Mouse (Mus musculus) left cerebral cortex, adult 9 months (tissue): ENCODE data around the gene Nt5dc1.
A peak's percentile ranks its signal among the peaks of the same experiment; 100 is the strongest.
"Not testable (repeated sequence)": the region's sequence is repeated elsewhere in the genome, so short reads cannot be mapped to it uniquely, and the experiment has no call there.

Experiments used
- DNase-seq, 2 experiments: peaks; one replicate each; pipeline ENCODE4 v3.0.0; 2022; ENCODE audit warnings: low spot score in 2 of 2

Gene Nt5dc1

GRCm38 (mm10) chr10:34316571-34317216 is 101.7 kb downstream of the Nt5dc1 start:
- DNase-seq = peak; percentile 74 to 81

- no peak for DNase-seq
Observed at GRCm38 (mm10) chr10:34312536-34312935, 105.8 kb downstream of the Nt5dc1 start.

- DNase-seq = no peak
Observed at GRCm38 (mm10) chr10:34309915-34310685, 108.3 kb downstream of the Nt5dc1 start.

DNA sequence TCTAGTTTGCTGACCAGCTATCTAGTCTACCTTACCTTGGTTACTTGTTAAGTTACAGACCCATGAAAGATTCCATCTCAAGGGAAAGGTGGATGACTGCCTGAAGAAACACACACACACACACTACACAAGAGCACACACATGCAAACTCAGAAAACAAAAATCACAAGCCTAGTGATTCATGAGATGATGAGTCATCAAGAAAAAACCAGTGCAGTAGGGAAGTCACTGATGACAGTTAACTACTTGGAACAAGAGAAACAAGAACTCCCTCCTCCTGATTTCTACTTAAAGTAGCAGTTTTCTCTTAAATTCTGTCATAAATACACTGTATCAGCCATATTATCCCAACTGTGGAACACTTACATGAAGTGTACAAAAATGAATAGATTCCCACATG is 111.3 kb downstream of the Nt5dc1 start:
- no peak for DNase-seq

GRCm38 (mm10) chr10:34300368-34300767 is 118.0 kb downstream of the Nt5dc1 start:
- no peak for DNase-seq

GRCm38 (mm10) chr10:34297980-34298753 is 120.2 kb downstream of the Nt5dc1 start:
- DNase-seq = peak in 1 of 2 experiments; percentile 43

DNA sequence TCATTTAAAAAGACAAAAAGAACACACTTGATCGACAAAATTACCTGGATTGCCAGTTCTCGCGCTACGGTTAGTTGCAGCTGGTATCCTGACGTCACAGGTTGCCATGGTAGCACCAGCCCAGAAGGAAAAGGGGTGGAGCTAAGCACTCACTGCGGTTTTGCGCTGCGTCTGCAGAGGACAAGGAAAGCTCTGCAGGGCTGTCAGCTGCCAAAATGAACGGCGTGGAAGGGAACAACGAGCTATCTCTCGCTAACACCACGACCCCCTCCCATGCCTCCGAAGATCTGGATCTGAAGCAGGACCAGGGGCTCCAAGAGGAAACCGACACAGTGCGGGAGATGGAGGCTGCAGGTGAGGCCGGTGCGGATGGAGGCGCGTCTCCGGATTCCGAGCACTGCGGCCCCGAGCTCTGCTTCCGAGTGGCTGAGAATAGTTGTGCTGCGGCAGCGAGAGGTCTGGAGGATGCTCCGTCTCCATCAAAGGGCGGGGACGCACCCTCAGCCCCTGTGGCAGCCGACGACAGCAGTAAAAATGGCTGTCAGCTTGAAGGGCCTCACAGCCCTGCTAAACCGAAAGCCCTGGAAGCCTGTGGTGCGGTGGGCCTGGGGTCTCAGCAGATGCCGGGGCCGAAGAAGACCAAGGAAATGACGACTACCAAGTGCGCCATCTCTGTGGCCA is 120.9 kb downstream of the Nt5dc1 start, which contains the start of gene Tspyl4:
Gene Tspyl4, plus strand, starts transcription at position 144 of the 681 bp plus-strand sequence.
- DNase-seq = peak; percentile 87 to 96

GRCm38 (mm10) chr10:34296911-34297298 is 121.4 kb downstream of the Nt5dc1 start:
- DNase-seq = no peak

- DNase-seq = peak in 1 of 2 experiments; percentile 53
Observed at GRCm38 (mm10) chr10:34282420-34283238, 135.7 kb downstream of the Nt5dc1 start.

DNA sequence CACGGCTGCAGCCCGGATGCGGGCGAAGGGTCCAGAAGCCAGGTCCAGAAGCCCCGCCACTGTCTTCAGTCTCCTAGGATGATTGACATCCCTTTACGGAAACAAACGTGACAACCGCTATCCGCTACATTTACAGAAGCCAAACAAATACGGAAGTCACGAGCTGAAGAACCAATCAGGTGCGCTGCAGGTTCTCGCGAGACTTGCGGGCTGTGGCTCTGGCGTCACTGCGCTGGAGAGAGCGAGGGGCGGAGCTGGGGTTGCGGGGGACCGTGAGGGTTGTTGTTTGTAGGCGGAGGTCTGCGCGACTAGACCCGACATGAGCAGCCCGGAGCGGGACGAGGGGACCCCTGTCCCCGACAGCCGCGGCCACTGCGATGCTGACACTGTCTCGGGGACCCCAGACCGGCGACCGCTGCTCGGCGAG is 136.4 kb downstream of the Nt5dc1 start, which contains the start of gene Tspyl1:
Gene Tspyl1, plus strand, starts transcription at position 229 of the 427 bp plus-strand sequence.
- peak; percentile 91 to 98 for DNase-seq

DNA sequence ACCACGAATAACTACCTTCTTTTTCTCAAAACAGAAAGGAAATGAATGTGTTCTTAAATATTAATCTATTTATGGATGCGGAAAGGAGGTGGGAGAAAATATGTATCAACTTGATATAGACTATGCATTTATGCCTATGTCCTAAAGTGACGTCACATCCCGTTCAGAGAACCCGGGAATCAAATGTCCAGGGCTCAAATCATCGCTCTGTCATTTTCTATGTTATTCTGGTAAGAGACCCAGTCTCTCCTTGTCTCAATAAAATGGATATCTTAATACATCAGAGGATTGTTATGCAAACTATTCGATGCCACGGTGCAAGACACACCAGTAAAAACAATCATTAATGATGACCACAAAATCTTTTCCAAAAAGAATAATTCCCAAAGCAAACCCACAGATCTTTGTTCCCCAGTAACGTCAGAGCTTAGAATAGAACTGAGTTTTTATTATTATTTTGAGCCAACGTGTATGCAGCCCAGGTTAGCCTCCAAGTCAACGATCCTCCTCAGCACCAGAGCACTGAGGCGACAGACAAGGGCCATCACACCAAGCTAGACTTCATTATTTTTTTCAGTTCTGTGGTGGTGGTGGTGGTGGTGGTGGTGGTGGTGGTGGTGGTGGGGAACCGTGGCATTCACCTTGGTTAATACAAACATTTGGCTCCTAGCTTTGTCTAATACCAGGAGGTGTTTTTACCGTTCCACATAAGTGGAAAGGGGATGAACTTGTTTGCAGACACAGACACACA is 137.0 kb downstream of the Nt5dc1 start:
- DNase-seq = peak in 1 of 2 experiments; percentile 23

DNA sequence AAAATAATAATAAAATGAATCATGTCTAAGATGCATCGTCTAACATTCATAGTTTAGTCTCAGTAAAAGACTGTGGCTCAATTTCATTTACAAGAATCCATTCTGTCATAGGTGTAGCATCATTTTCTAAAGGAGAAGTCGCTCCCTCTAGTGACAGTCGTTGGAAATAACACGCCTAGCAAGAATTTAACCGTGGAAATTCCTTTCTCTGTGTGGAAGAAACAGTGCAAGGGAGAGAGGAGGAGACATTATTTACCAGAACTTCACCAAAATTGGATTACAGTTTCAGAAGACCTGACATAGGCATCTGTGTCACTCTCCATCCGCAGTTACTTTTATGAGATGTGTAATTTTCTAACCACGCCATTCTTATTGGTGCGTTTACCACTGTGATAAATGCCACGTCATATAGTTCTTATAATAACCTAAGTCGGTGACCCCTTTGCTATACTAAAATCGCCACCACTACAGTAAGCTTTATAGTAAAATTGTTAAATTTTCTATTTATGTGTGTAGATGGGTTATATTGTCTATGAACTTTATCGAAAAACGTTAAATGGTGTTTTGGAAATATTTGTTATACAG is 137.7 kb downstream of the Nt5dc1 start:
- DNase-seq = peak in 1 of 2 experiments; percentile 81

- DNase-seq = peak in 1 of 2 experiments; percentile 16
Observed at GRCm38 (mm10) chr10:34271681-34272080, 146.7 kb downstream of the Nt5dc1 start.

DNA sequence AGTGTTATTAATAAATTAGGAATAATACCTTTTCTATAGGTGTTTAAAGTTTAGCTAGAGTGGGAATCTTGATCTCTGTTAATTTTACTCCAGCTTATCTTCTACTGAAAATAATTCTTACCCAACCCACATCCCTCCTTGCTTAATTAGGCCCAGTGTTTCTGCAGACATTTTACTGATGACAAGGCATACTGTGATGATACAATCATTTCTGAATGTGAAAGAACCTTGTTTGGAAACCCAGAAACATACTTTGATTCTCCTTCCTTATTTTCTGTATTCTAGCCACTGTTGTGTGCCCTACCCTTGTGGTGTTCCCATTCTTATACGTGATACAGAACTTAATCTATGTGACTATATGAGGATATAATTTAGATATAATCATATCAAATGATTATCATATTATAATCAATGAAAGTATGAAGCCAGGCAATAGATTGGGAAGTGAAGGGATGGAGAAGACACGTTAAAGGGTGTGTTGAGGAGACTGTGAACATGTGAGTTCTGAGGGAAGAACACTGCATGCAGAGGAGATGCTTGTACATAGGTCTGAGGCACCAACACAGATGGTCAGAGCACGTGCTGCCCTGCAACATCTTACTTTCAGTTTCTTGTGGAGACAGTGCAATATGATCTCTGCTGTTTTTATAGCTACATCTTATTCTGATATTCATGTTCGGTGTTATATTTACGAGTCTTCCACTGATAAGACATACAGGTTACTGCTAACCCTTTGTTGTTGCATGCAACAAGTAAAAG is 150.9 kb downstream of the Nt5dc1 start:
- DNase-seq = no peak

- no peak for DNase-seq
Observed at GRCm38 (mm10) chr10:34265106-34265505, 153.2 kb downstream of the Nt5dc1 start.

GRCm38 (mm10) chr10:34252833-34253232 is 165.5 kb downstream of the Nt5dc1 start:
- DNase-seq = not testable (repeated sequence)

- no peak for DNase-seq
Observed at GRCm38 (mm10) chr10:34249594-34249993, 168.8 kb downstream of the Nt5dc1 start.

DNA sequence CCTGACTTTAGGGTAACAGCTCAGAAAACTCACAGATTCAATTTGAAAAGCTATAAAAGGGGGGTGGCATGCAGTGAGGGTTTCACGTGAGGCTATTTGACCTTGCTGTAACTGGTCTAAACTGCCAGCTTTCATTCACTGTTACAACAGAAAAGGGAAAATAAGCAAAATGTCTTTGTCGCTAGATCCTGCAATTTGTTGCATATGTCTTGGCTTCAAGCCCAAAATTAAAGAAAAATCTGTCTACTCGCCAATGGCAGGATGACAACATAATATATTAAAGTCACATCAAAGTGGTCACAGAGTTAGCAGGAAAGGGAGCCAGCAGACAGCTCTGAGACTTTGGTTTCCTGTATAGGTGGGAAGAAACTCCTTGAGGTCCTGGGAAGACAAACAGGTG is 170.6 kb downstream of the Nt5dc1 start:
- no peak for DNase-seq

DNA sequence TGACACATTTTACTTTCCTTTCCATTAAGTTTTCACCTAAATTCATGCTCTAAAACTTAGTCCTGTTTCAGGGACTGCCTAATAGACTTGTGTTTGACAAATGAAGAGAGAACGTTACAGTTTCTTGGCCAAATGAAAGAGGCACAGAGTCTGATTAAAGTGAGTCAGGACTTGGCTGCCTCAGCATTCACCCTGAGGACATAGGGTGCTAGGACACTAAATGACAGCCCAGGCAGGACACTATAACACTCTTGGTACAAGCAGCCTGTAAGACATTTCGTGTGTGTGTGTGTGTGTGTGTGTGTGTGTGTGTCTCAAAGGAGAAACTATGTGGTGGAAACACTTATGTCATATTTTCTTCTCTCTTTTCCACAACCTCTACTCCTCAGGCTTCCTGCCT is 172.2 kb downstream of the Nt5dc1 start:
- DNase-seq = no peak
